Comparison of ENCODE assay signal across 9 mouse cellular contexts in the genomic region with DNA sequence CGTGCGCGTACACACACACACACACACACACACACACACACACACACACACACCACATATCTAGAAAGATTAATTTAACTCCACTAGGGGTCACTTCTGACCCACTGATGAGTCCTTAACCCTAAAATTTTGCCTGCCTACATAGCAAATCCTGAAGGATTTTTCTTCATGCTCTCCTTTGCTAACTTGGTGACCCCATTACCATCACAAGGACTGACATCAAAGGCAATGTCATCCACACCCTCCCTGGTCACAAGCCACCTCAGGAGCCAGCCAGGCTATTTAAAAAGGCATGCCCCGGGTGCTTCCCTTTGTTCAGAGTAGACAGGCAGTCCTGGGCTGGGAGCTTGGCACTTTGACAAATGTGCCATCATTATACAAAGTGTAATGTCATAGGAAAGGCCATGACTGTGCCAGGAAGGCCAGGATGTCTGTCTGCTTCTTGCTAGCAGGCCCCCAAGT.
DNase-seq lines count a peak whose midpoint lies in the region; ATAC-seq lines count a peak whose summit lies in the region.
"Had no signal": no experiment of that assay in that cellular context is flagged by ENCODE, and none has a peak within 500 bp of the region (broad histone marks: within the 10 kb centered on the region; RNA-seq: fewer than 3 reads in every experiment).

No protein-coding gene starts in this region.

- H3K9me3 ChIP-seq in hindbrain, embryonic 11.5 days (ENCODE audit: control insufficient read depth, low read length), result no peaks in the 10 kb centered on the region
- no peaks in the 10 kb centered on the region for H3K9me3 ChIP-seq in neural tube, embryonic 12.5 days

- H3K27me3 ChIP-seq in hindbrain, embryonic 11.5 days (ENCODE audit: control insufficient read depth, insufficient read depth, low read length), result no peaks in the 10 kb centered on the region
- H3K27me3 ChIP-seq in neural tube, embryonic 12.5 days (replicated peaks), result no peaks in the 10 kb centered on the region

- H3K27ac ChIP-seq in hindbrain, embryonic 11.5 days (ENCODE audit: low read depth, low read length), result no peak overlapping the region
- H3K27ac ChIP-seq in neural tube, embryonic 12.5 days, result no peak overlapping the region
- H3K27ac ChIP-seq: macrophage had no signal

- WGBS in hindbrain, embryonic 11.5 days, result 67% methylated on average over 4 of the region's 4 CpGs
- 63% methylated on average over 4 of the region's 4 CpGs for WGBS in neural tube, embryonic 12.5 days

- H3K9ac ChIP-seq in hindbrain, embryonic 11.5 days (ENCODE audit: low read depth, low read length), result no peak overlapping the region
- H3K9ac ChIP-seq in neural tube, embryonic 12.5 days, result no peak overlapping the region

- H3K4me3 ChIP-seq in hindbrain, embryonic 11.5 days (ENCODE audit: low read depth, low read length), result no peak overlapping the region
- H3K4me3 ChIP-seq in neural tube, embryonic 12.5 days, result no peak overlapping the region

- no peaks in the 10 kb centered on the region for H3K36me3 ChIP-seq in hindbrain, embryonic 11.5 days (ENCODE audit: control insufficient read depth, insufficient read depth, low read length)
- no peaks in the 10 kb centered on the region for H3K36me3 ChIP-seq in neural tube, embryonic 12.5 days

- ATAC-seq in hindbrain, embryonic 11.5 days (ENCODE audit: low FRiP score), result peak; percentile 72
- peak; percentile 29; the same call in 1 of the 2 replicates for ATAC-seq in neural tube, embryonic 12.5 days (ENCODE audit: low FRiP score, low read depth)

- peak; percentile 1 for DNase-seq in ovary, adult 18-20 months (ENCODE audit: low spot score)
- DNase-seq in ovary, postnatal 10 days (ENCODE audit: low spot score), result no peak
- peak; percentile 2 for DNase-seq in gastrocnemius, adult 18-20 months (ENCODE audit: low spot score)
- DNase-seq in hindbrain, embryonic 11.5 days (ENCODE audit: low spot score), result peak; percentile 23
- peak; percentile 7 for DNase-seq in liver
- no peak for DNase-seq in frontal cortex, adult 2 months (ENCODE audit: extremely low spot score in 1 of 2, low spot score in 1 of 2)
- no peak for DNase-seq in cerebellum, adult 11 months

- no peak overlapping the region for H3K4me2 ChIP-seq in hindbrain, embryonic 11.5 days (replicated peaks; ENCODE audit: low read depth, low read length)
- no peak overlapping the region for H3K4me2 ChIP-seq in neural tube, embryonic 12.5 days (replicated peaks)

- H3K4me1 ChIP-seq in hindbrain, embryonic 11.5 days (replicated peaks; ENCODE audit: control insufficient read depth, insufficient read depth, low read length), result no peaks in the 10 kb centered on the region
- H3K4me1 ChIP-seq in neural tube, embryonic 12.5 days, result no peaks in the 10 kb centered on the region; the same call in 1 of the 2 replicates

Comparison
In these comparisons a context has a peak if more than half of its experiments do, and no peak if none do; other contexts are left out.
1. DNase-seq: peak in ovary, adult 18-20 months (single experiment), gastrocnemius, adult 18-20 months (single experiment), hindbrain, embryonic 11.5 days (single experiment) and liver (single experiment); none in ovary, postnatal 10 days (single experiment), frontal cortex, adult 2 months (0 of 2) and cerebellum, adult 11 months (single experiment).